ENCODE assay signal across 9 mouse cellular contexts in the genomic region with DNA sequence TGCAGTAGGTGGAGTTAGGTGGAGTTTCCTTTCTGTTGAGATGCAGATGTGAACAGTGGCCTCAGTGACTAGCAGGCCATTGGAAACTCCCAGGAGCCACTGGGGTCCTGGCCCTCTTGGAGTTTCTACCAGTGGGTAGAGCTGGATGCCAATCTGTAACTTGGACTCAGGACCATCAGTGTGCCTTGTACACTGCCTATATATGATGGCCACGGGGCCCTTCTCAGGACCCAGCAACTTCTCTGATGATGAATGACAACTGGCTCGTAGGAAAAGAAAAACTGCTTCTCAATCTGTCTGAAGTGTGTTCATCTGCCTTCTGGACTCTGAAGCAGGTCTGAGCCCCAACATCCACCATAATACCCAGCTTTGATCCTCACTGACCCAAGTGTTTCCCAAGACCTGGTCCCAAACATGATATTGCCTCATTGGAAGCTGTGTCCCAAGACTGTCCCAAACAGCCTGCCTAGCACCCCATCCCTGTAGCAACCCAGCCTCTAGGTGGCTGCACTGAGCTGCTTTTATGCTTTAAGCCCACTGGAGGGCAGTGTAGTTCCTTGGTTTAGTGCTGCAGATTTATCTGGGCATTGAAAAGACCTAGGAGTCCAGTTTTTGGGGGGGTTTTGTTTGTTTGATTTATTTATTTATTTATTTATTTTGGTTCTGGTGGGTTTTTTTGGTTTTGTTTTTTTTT. TPM values are rescaled to one million over a fixed set of nuclear protein-coding genes. Genes with fewer than 3 reads are reported as not detected.
DNase-seq lines count a peak whose midpoint lies in the region; ATAC-seq and TF ChIP-seq lines count a peak whose summit lies in the region.
"Had no signal": no experiment of that assay in that cellular context is flagged by ENCODE, and none has a peak within 500 bp of the region (broad histone marks: within the 10 kb centered on the region; RNA-seq: fewer than 3 reads in every experiment).

No protein-coding gene starts in this region.

- H3K4me1 ChIP-seq in embryonic facial prominence, embryonic 15.5 days: no peaks in the 10 kb centered on the region
- H3K4me1 ChIP-seq in kidney, embryonic 14.5 days (ENCODE audit: control insufficient read depth, insufficient read depth, low read length): no peaks in the 10 kb centered on the region
- H3K4me1 ChIP-seq in limb, embryonic 14.5 days (ENCODE audit: control insufficient read depth, insufficient read depth, low read length): no peaks in the 10 kb centered on the region
- H3K4me1 ChIP-seq: embryonic facial prominence, embryonic 13.5 days had no signal

- peak; percentile 42; the same call in 1 of the 2 replicates for TF ChIP-seq POLR2A in limb, embryonic 14.5 days (IDR thresholded peaks at IDR 0.05; ENCODE audit: borderline replicate concordance, extremely low read depth, insufficient read depth, insufficient read length)

- 73% methylated on average over 2 of the region's 2 CpGs for WGBS in embryonic facial prominence, embryonic 15.5 days
- 79% methylated on average over 2 of the region's 2 CpGs for WGBS in kidney, embryonic 14.5 days
- 64% methylated on average over 2 of the region's 2 CpGs for WGBS in limb, embryonic 14.5 days

- H3K36me3 ChIP-seq in C2C12 (ENCODE audit: control insufficient read depth, insufficient read depth): peaks cover 31% of the 10 kb centered on the region
- peaks cover 25% of the 10 kb centered on the region for H3K36me3 ChIP-seq in embryonic facial prominence, embryonic 15.5 days
- H3K36me3 ChIP-seq in kidney, embryonic 14.5 days (ENCODE audit: control insufficient read depth, insufficient read depth, low read length): peaks cover 29% of the 10 kb centered on the region
- H3K36me3 ChIP-seq in limb, embryonic 14.5 days (ENCODE audit: control insufficient read depth, insufficient read depth, low read length): peaks cover 42% of the 10 kb centered on the region

- H3K9ac ChIP-seq in embryonic facial prominence, embryonic 15.5 days: no peak overlapping the region
- H3K9ac ChIP-seq in kidney, embryonic 14.5 days (ENCODE audit: low read depth, low read length): no peak overlapping the region
- H3K9ac ChIP-seq in limb, embryonic 14.5 days (ENCODE audit: low read depth, low read length, severe bottlenecking): no peak overlapping the region
- H3K9ac ChIP-seq: embryonic facial prominence, embryonic 13.5 days had no signal

- H3K4me2 ChIP-seq in embryonic facial prominence, embryonic 15.5 days (replicated peaks): no peak overlapping the region
- no peak overlapping the region for H3K4me2 ChIP-seq in kidney, embryonic 14.5 days (replicated peaks; ENCODE audit: low read depth, low read length)
- no peak overlapping the region for H3K4me2 ChIP-seq in limb, embryonic 14.5 days (replicated peaks; ENCODE audit: low read depth, low read length, severe bottlenecking)
- H3K4me2 ChIP-seq: embryonic facial prominence, embryonic 13.5 days had no signal

- no peaks in the 10 kb centered on the region for H3K79me2 ChIP-seq in C2C12 (ENCODE audit: control insufficient read depth, insufficient read depth)

- no peaks in the 10 kb centered on the region for H3K79me3 ChIP-seq in C2C12 (ENCODE audit: low read depth)

- TF ChIP-seq CTCF in C2C12 (IDR thresholded peaks at IDR 0.05; ENCODE audit: control insufficient read depth, insufficient read depth, insufficient read length): peak; percentile 96

- ATAC-seq in embryonic facial prominence, embryonic 15.5 days (ENCODE audit: insufficient number of reproducible peaks, low FRiP score, low TSS enrichment, low read depth): 0 out of 2 replicates have a peak, but pooled peaks have one; percentile 43
- peak; percentile 56 for ATAC-seq in kidney, embryonic 14.5 days (ENCODE audit: low FRiP score, low TSS enrichment)
- peak; percentile 77 for ATAC-seq in limb, embryonic 14.5 days (ENCODE audit: low FRiP score, low read depth)

- H3ac ChIP-seq in C2C12 (ENCODE audit: control insufficient read depth, insufficient read length, low read depth): no peak overlapping the region

- H3K27ac ChIP-seq in embryonic facial prominence, embryonic 15.5 days (replicated peaks): no peak overlapping the region
- H3K27ac ChIP-seq in kidney, embryonic 14.5 days (ENCODE audit: low read depth, low read length): no peak overlapping the region
- no peak overlapping the region for H3K27ac ChIP-seq in limb, embryonic 14.5 days (replicated peaks; ENCODE audit: low read depth, low read length)
- H3K27ac ChIP-seq: embryonic facial prominence, embryonic 13.5 days had no signal

- peak; percentile 27 to 50 for DNase-seq in adrenal gland, postnatal 4 days (ENCODE audit: low spot score in 2 of 2)
- DNase-seq in heart, adult 8-10 months (ENCODE audit: low spot score): peak; percentile 69
- peak; percentile 84 for DNase-seq in limb, embryonic 14.5 days (ENCODE audit: low spot score)
- peak; percentile 3 to 37 for DNase-seq in monocyte, adult 2 months (ENCODE audit: low read depth in 1 of 2, low spot score in 2 of 2)
- DNase-seq in spleen, postnatal 36 days (ENCODE audit: low spot score in 2 of 2): peak; percentile 49 to 53

- no peaks in the 10 kb centered on the region for H3K9me3 ChIP-seq in embryonic facial prominence, embryonic 15.5 days (replicated peaks)
- no peaks in the 10 kb centered on the region for H3K9me3 ChIP-seq in kidney, embryonic 14.5 days (ENCODE audit: control insufficient read depth, low read length)
- no peaks in the 10 kb centered on the region for H3K9me3 ChIP-seq in limb, embryonic 14.5 days (ENCODE audit: control insufficient read depth, low read length)
- H3K9me3 ChIP-seq: embryonic facial prominence, embryonic 13.5 days had no signal

- H3K27me3 ChIP-seq in C2C12 (ENCODE audit: control insufficient read depth, insufficient read depth, insufficient read length): no peaks in the 10 kb centered on the region
- no peaks in the 10 kb centered on the region for H3K27me3 ChIP-seq in embryonic facial prominence, embryonic 15.5 days
- no peaks in the 10 kb centered on the region for H3K27me3 ChIP-seq in kidney, embryonic 14.5 days (ENCODE audit: control insufficient read depth, insufficient read depth, low read length)
- H3K27me3 ChIP-seq in limb, embryonic 14.5 days (ENCODE audit: control insufficient read depth, insufficient read depth, low read length): no peaks in the 10 kb centered on the region
- H3K27me3 ChIP-seq: embryonic facial prominence, embryonic 13.5 days had no signal

- H3K4me3 ChIP-seq in C2C12 (ENCODE audit: insufficient read depth, poor library complexity, severe bottlenecking): no peak overlapping the region
- H3K4me3 ChIP-seq in embryonic facial prominence, embryonic 15.5 days (replicated peaks): no peak overlapping the region
- H3K4me3 ChIP-seq in kidney, embryonic 14.5 days (ENCODE audit: low read length): no peak overlapping the region
- no peak overlapping the region for H3K4me3 ChIP-seq in limb, embryonic 14.5 days (replicated peaks; ENCODE audit: low read length)
- H3K4me3 ChIP-seq: embryonic facial prominence, embryonic 13.5 days had no signal

TF ChIP-seq in C2C12, 6 proteins besides CTCF, POLR2A, EP300 and RAD21:
- no peak for TF ChIP-seq MYOD1 (IDR thresholded peaks at IDR 0.05; ENCODE audit: control insufficient read depth, insufficient read length, low read depth)
- no peak for TF ChIP-seq USF1 (IDR thresholded peaks at IDR 0.05; ENCODE audit: low read depth)
- no peak for TF ChIP-seq MAX (IDR thresholded peaks at IDR 0.05)
- TF ChIP-seq FOSL1 (IDR thresholded peaks at IDR 0.05; ENCODE audit: insufficient read depth, low read length, poor library complexity, severe bottlenecking): no peak
- no peak for TF ChIP-seq MYOG (IDR thresholded peaks at IDR 0.05; ENCODE audit: control insufficient read depth, extremely low read depth, insufficient read length)
- TF ChIP-seq CEBPB (IDR thresholded peaks at IDR 0.05; ENCODE audit: low read depth): no peak

RNA-seq across cellular contexts. Expression of a gene that starts 40.9 kb away (rescaled TPM):
- 60.7 TPM for polyA plus RNA-seq in C2C12 (2012; fragmentation: generic; extraction: Trizol)
- total RNA-seq in adrenal gland, postnatal 4 days (2021): 100 to 1,000 TPM; 412 to 422 TPM
- polyA plus RNA-seq in embryonic facial prominence, embryonic 15.5 days (2015; fragmentation: Nextera tagmentation; extraction: Ambion mirVana): 283 and 290 TPM in 2 replicates
- total RNA-seq in heart, adult 8-10 months (2022): 10 to 100 TPM; 56.7 to 61.6 (median 58.2) TPM
- polyA plus RNA-seq in kidney, embryonic 14.5 days (2014; fragmentation: Nextera tagmentation; extraction: Ambion mirVana): 145 and 179 TPM in 2 replicates
- polyA plus RNA-seq in limb, embryonic 14.5 days (2012; rRNA removed): 213 and 289 TPM in 2 replicates
- polyA plus RNA-seq in limb, embryonic 14.5 days (2014; fragmentation: Nextera tagmentation; extraction: Ambion mirVana): 181 and 197 TPM in 2 replicates

RNA-seq across cellular contexts. Expression of a gene that starts 59.9 kb away (rescaled TPM):
- 16.6 TPM for polyA plus RNA-seq in C2C12 (2012; fragmentation: generic; extraction: Trizol)
- total RNA-seq in adrenal gland, postnatal 4 days (2021): 100 to 1,000 TPM; 110 to 111 TPM
- polyA plus RNA-seq in embryonic facial prominence, embryonic 15.5 days (2015; fragmentation: Nextera tagmentation; extraction: Ambion mirVana): 30.3 and 31.3 TPM in 2 replicates
- 100 to 1,000 TPM; 109 to 121 (median 111) TPM for total RNA-seq in heart, adult 8-10 months (2022)
- polyA plus RNA-seq in kidney, embryonic 14.5 days (2014; fragmentation: Nextera tagmentation; extraction: Ambion mirVana): 37.9 and 53.0 TPM in 2 replicates
- polyA plus RNA-seq in limb, embryonic 14.5 days (2012; rRNA removed): 59.4 and 61.4 TPM in 2 replicates
- 48.9 and 49.2 TPM in 2 replicates for polyA plus RNA-seq in limb, embryonic 14.5 days (2014; fragmentation: Nextera tagmentation; extraction: Ambion mirVana)

Comparison
In these comparisons a context has a peak if more than half of its experiments do, and no peak if none do; other contexts are left out.
1. DNase-seq: peak in every context shown above with its lines; median percentile 84 in limb, embryonic 14.5 days; 69 in heart, adult 8-10 months; 51 in spleen, postnatal 36 days; 38 in adrenal gland, postnatal 4 days; 20 in monocyte, adult 2 months.